Mouse (Mus musculus) fat pad, adult 2 months (tissue): Measurements from ENCODE around the gene Scn11a.

Experiments used
- DNase-seq: peaks from one replicate; pipeline ENCODE4 v3.0.0-alpha.2; 2011; ENCODE audit warnings: low read depth, low spot score; ENCODE audit errors: extremely low read depth

The Scn11a gene

GRCm38 (mm10) chr9:119796791-119797190, 28.5 kb downstream of the Scn11a start:
- DNase-seq, result no peak

DNA sequence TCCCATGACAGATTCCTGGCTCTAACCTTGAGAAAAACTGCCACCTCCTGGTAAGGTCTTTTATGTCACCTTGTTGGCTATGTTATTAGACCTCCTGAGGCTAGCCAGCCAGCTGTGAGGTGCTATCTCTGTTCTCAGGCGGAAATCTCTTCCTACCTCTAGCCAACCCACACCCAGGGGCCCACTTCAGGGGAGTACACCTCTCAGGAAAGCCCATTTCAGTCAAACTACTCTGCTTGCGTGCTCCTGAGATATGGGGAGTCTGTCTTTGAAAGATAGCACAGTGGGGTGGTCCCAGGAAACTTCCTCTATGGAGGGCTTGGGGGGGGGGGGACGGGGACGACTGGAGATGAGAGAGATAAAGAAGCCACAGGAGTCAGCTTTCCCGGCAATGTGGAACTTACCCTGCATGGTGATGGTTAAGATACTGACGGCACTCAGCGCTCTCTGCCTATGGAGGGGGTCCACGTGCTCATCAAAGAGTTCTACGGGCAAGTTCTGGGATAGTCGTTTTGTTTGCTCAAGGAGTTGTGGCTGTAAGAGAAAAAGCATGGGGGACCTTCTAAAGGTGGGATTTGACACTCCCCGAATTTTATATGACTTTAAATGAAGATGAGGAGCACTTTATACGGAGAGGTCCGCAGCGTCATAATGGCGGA, 29.9 kb downstream of the Scn11a start:
- no peak for DNase-seq

- DNase-seq, result no peak
Observed at GRCm38 (mm10) chr9:119794470-119794869, 30.8 kb downstream of the Scn11a start.

GRCm38 (mm10) chr9:119792505-119792904, 32.8 kb downstream of the Scn11a start:
- DNase-seq, result no peak

GRCm38 (mm10) chr9:119780901-119781300, 44.4 kb downstream of the Scn11a start:
- DNase-seq, result no peak

- no peak for DNase-seq
Observed at GRCm38 (mm10) chr9:119776661-119777060, 48.6 kb downstream of the Scn11a start.

- no peak for DNase-seq
Observed at GRCm38 (mm10) chr9:119768585-119768984, 56.7 kb downstream of the Scn11a start.

DNA sequence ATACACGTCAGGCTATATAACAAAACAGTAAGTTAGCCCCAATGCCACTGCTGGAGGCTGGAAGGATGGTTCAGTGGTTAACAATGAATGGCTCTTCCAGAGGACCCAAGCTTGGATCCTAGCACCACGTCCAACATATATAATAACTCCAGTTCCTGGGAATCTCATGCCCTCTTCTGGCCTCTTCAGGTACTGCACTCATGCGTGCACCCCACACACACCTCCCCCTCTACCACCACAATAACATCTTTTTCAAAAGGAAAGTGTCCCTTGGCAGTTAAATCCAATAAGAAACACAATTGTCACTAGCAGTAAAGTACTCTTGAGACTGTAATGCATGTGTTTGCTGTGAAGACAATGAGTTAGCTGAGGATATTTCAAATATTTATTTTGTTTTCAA, 65.0 kb downstream of the Scn11a start:
- DNase-seq, result no peak

GRCm38 (mm10) chr9:119759457-119759856, 65.8 kb downstream of the Scn11a start:
- DNase-seq, result no peak

DNA sequence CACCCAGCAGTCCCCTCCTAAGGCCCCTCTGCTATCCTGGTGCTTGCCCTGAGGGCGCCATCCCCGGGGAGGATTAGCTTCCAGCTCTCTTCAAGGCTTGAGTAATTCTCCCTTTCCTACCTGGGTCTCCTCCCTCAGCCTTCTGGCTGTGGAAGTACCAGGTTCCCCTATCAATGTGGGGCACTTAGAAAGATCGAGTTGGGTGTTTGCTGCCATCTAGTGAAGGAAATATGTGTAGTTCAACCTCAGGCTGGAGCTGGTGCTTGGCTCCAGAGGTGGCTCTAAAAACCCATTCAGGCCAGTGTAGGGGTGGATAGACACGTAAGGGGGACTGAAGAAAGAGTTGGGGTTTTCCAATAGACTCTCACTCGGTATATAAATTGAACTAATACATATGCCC, 73.7 kb downstream of the Scn11a start:
- no peak for DNase-seq

DNA sequence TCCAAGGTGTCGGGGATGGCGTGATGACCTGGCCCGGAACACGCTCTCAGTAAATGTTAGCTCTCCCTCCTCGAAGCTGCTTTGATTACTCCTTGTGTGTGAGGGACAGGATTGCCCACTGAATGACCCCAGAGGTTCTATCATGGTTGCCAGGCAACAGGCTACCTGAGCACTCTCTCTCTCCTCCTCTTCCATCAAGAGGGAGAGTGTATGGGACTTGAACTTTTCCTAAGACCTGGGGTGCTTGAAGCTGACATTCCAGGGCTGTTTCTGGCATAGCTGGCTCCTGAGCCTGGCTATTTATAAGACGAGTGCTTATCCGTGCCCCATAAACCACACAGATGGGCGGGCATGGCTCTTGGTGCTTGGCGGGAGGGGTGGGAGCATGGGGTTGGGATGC, 76.1 kb downstream of the Scn11a start:
- no peak for DNase-seq

DNA sequence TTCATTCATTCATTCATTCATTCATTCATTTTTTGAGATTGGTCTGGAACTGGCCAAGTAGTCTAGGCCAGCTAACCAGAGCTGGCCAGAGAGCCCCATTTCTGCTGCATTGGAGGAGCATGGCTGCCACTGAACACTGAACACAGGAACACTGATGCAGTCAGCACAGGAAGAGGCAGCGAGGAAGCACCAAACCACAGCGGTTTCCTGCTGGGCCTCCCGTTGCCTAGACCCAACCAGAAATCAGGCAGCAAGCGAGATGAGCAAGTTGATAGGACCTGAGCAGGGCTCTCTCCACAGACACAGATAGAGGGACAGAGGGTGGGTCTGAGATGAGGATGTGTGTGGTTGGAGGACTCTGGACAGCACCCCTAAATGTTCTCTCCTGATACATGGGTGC, 81.4 kb downstream of the Scn11a start:
- DNase-seq, result no peak

- no peak for DNase-seq
Observed at GRCm38 (mm10) chr9:119743312-119743711, 81.9 kb downstream of the Scn11a start.

GRCm38 (mm10) chr9:119741101-119741786, 84.0 kb downstream of the Scn11a start:
- no peak for DNase-seq

- no peak for DNase-seq
Observed at GRCm38 (mm10) chr9:119728412-119729097, 96.7 kb downstream of the Scn11a start.

- DNase-seq, result no peak
Observed at GRCm38 (mm10) chr9:119726990-119727389, 98.3 kb downstream of the Scn11a start.

GRCm38 (mm10) chr9:119725293-119725862, 99.9 kb downstream of the Scn11a start:
- DNase-seq, result no peak

- DNase-seq, result no peak
Observed at GRCm38 (mm10) chr9:119719222-119719621, 106.0 kb downstream of the Scn11a start, which contains the start of gene Scn10a. Gene Scn10a (minus strand): TSS chr9:119719322.

DNA sequence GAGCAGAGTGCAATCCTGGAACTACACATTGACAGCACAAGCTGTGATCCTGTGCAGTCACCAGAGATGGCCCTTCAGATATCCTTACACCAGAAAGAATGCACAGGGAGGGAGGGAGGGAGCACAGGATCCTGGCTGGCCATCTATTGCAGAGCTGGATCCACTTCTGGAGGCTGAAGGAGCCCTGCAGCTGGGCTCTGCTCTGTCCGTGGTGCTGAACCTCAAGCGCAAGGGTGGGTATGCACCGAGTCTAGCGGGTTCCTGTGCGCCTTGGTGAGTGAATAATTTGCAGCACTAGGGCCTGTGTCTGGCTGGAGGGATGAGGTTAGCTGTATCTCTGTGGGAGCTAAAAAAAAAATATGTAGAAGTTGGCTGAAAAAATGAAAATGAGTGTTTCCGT, 118.6 kb downstream of the Scn11a start:
- no peak for DNase-seq
